Mouse (Mus musculus): Measurements from ENCODE around the gene Alg1. TPM values are rescaled to one million over a fixed set of nuclear protein-coding genes. Genes with fewer than 3 reads are reported as not detected.

Alg1 gene
- polyA plus RNA-seq, 1 experiment, result 26.0 TPM

- H3K27ac ChIP-seq (ENCODE audit: control insufficient read depth, insufficient read depth, low read depth, low read length), result peak overlapping the region; percentile 30; the same call in 1 of the 2 replicates
- peak overlapping the region; percentile 87 for H3K4me3 ChIP-seq (ENCODE audit: control insufficient read depth, low read depth, low read length)
- TF ChIP-seq CTCF (IDR thresholded peaks at IDR 0.05; ENCODE audit: control insufficient read depth, insufficient read depth, insufficient replicate concordance, low read depth, low read length) (no peak), POLR2A (IDR thresholded peaks at IDR 0.05; ENCODE audit: control insufficient read depth, low read depth, low read length) (no peak)
- H3K4me1 ChIP-seq (ENCODE audit: control insufficient read depth, insufficient read depth, low read length), result peaks cover 14% of the 10 kb centered on the region
- H3K27me3 ChIP-seq (ENCODE audit: control insufficient read depth, insufficient read depth, low read length), result no peaks in the 10 kb centered on the region
- no peaks in the 10 kb centered on the region for H3K36me3 ChIP-seq (ENCODE audit: control insufficient read depth, insufficient read depth, low read length)
Measured at GRCm38 (mm10) chr16:5203200-5203599, 30.2 kb upstream of the Alg1 start.

GRCm38 (mm10) chr16:5203668-5204433, 29.6 kb upstream of the Alg1 start, which contains the start of gene Nagpa:
Gene Nagpa, minus strand, starts transcription at chr16:5204012.
- TF ChIP-seq POLR2A (IDR thresholded peaks at IDR 0.05; ENCODE audit: control insufficient read depth, low read depth, low read length), result peak; percentile 53; the same call in 1 of the 2 replicates
- no peak for TF ChIP-seq CTCF (IDR thresholded peaks at IDR 0.05; ENCODE audit: control insufficient read depth, insufficient read depth, insufficient replicate concordance, low read depth, low read length)
- Histone ChIP-seq H3K36me3 (ENCODE audit: control insufficient read depth, insufficient read depth, low read length) (no peaks in the 10 kb centered on the region), H3K27me3 (ENCODE audit: control insufficient read depth, insufficient read depth, low read length) (no peaks in the 10 kb centered on the region), H3K4me3 (ENCODE audit: control insufficient read depth, low read depth, low read length) (peak within 1 kb of the TSS; percentile 87), H3K4me1 (ENCODE audit: control insufficient read depth, insufficient read depth, low read length) (peaks cover 14% of the 10 kb centered on the region), H3K27ac (ENCODE audit: control insufficient read depth, insufficient read depth, low read depth, low read length) (peak within 1 kb of the TSS; percentile 30)

- H3K27me3 ChIP-seq (ENCODE audit: control insufficient read depth, insufficient read depth, low read length), result no peaks in the 10 kb centered on the region
- H3K27ac ChIP-seq (ENCODE audit: control insufficient read depth, insufficient read depth, low read depth, low read length), result no peak overlapping the region
- no peaks in the 10 kb centered on the region for H3K36me3 ChIP-seq (ENCODE audit: control insufficient read depth, insufficient read depth, low read length)
- peaks cover 14% of the 10 kb centered on the region for H3K4me1 ChIP-seq (ENCODE audit: control insufficient read depth, insufficient read depth, low read length)
- TF ChIP-seq CTCF (IDR thresholded peaks at IDR 0.05; ENCODE audit: control insufficient read depth, insufficient read depth, insufficient replicate concordance, low read depth, low read length) (no peak), POLR2A (IDR thresholded peaks at IDR 0.05; ENCODE audit: control insufficient read depth, low read depth, low read length) (no peak)
- no peak overlapping the region for H3K4me3 ChIP-seq (ENCODE audit: control insufficient read depth, low read depth, low read length)
Measured at GRCm38 (mm10) chr16:5205431-5205970, 27.9 kb upstream of the Alg1 start.

- Histone ChIP-seq H3K27ac (ENCODE audit: control insufficient read depth, insufficient read depth, low read depth, low read length) (no peak overlapping the region), H3K4me3 (ENCODE audit: control insufficient read depth, low read depth, low read length) (no peak overlapping the region), H3K36me3 (ENCODE audit: control insufficient read depth, insufficient read depth, low read length) (no peaks in the 10 kb centered on the region), H3K4me1 (ENCODE audit: control insufficient read depth, insufficient read depth, low read length) (peaks cover 14% of the 10 kb centered on the region), H3K27me3 (ENCODE audit: control insufficient read depth, insufficient read depth, low read length) (no peaks in the 10 kb centered on the region)
- TF ChIP-seq CTCF (IDR thresholded peaks at IDR 0.05; ENCODE audit: control insufficient read depth, insufficient read depth, insufficient replicate concordance, low read depth, low read length), result no peak
- no peak for TF ChIP-seq POLR2A (IDR thresholded peaks at IDR 0.05; ENCODE audit: control insufficient read depth, low read depth, low read length)
Measured at GRCm38 (mm10) chr16:5206051-5206450, 27.4 kb upstream of the Alg1 start.

- Histone ChIP-seq H3K36me3 (ENCODE audit: control insufficient read depth, insufficient read depth, low read length) (no peaks in the 10 kb centered on the region), H3K27ac (ENCODE audit: control insufficient read depth, insufficient read depth, low read depth, low read length) (no peak overlapping the region), H3K27me3 (ENCODE audit: control insufficient read depth, insufficient read depth, low read length) (no peaks in the 10 kb centered on the region), H3K4me1 (ENCODE audit: control insufficient read depth, insufficient read depth, low read length) (no peaks in the 10 kb centered on the region), H3K4me3 (ENCODE audit: control insufficient read depth, low read depth, low read length) (no peak overlapping the region)
- TF ChIP-seq CTCF (IDR thresholded peaks at IDR 0.05; ENCODE audit: control insufficient read depth, insufficient read depth, insufficient replicate concordance, low read depth, low read length), result no peak
- no peak for TF ChIP-seq POLR2A (IDR thresholded peaks at IDR 0.05; ENCODE audit: control insufficient read depth, low read depth, low read length)
Measured at GRCm38 (mm10) chr16:5210365-5210764, 23.1 kb upstream of the Alg1 start.

- Histone ChIP-seq H3K4me1 (ENCODE audit: control insufficient read depth, insufficient read depth, low read length) (no peaks in the 10 kb centered on the region), H3K27ac (ENCODE audit: control insufficient read depth, insufficient read depth, low read depth, low read length) (no peak overlapping the region), H3K4me3 (ENCODE audit: control insufficient read depth, low read depth, low read length) (no peak overlapping the region), H3K36me3 (ENCODE audit: control insufficient read depth, insufficient read depth, low read length) (no peaks in the 10 kb centered on the region), H3K27me3 (ENCODE audit: control insufficient read depth, insufficient read depth, low read length) (no peaks in the 10 kb centered on the region)
- TF ChIP-seq POLR2A (IDR thresholded peaks at IDR 0.05; ENCODE audit: control insufficient read depth, low read depth, low read length) (no peak), CTCF (IDR thresholded peaks at IDR 0.05; ENCODE audit: control insufficient read depth, insufficient read depth, insufficient replicate concordance, low read depth, low read length) (no peak)
Measured at GRCm38 (mm10) chr16:5212150-5212549, 21.3 kb upstream of the Alg1 start.

- no peaks in the 10 kb centered on the region for H3K27me3 ChIP-seq (ENCODE audit: control insufficient read depth, insufficient read depth, low read length)
- TF ChIP-seq POLR2A (IDR thresholded peaks at IDR 0.05; ENCODE audit: control insufficient read depth, low read depth, low read length) (no peak), CTCF (IDR thresholded peaks at IDR 0.05; ENCODE audit: control insufficient read depth, insufficient read depth, insufficient replicate concordance, low read depth, low read length) (no peak)
- no peak overlapping the region for H3K27ac ChIP-seq (ENCODE audit: control insufficient read depth, insufficient read depth, low read depth, low read length)
- no peak overlapping the region for H3K4me3 ChIP-seq (ENCODE audit: control insufficient read depth, low read depth, low read length)
- H3K4me1 ChIP-seq (ENCODE audit: control insufficient read depth, insufficient read depth, low read length), result no peaks in the 10 kb centered on the region
- no peaks in the 10 kb centered on the region for H3K36me3 ChIP-seq (ENCODE audit: control insufficient read depth, insufficient read depth, low read length)
Measured at GRCm38 (mm10) chr16:5214126-5214525, 19.3 kb upstream of the Alg1 start.
